Mouse (Mus musculus) hindbrain, embryonic 11.5 days (tissue): ENCODE results near the gene Ikzf3. TPM values are rescaled to one million over a fixed set of nuclear protein-coding genes. Genes with fewer than 3 reads are reported as not detected.

Experiments
- ATAC-seq: fragments of 200-750 bp; cut with Nextera tagmentation; 2 replicates; pipeline ENCODE4 v1.8.0; 2017; ENCODE audit warnings: mild to moderate bottlenecking, moderate TSS enrichment, moderate library complexity; ENCODE audit not compliant: low FRiP score
- DNase-seq: peaks from one replicate; pipeline ENCODE4 v3.0.0-alpha.2; 2015; ENCODE audit warnings: low spot score
- H3K27ac ChIP-seq: fragments of 300-500 bp; sonication (generic); 2 replicates; pipeline ENCODE4 v1.5.1; 2014; ENCODE audit warnings: mild to moderate bottlenecking, low read depth, low read length
- H3K27me3 ChIP-seq: fragments of 300-500 bp; sonication (generic); 2 replicates; pipeline ENCODE4 v1.6.1; 2014; ENCODE audit warnings: mild to moderate bottlenecking, low read length, moderate library complexity, mixed read lengths; ENCODE audit not compliant: control insufficient read depth, insufficient read depth
- H3K36me3 ChIP-seq: fragments of 300-500 bp; sonication (generic); 2 replicates; pipeline ENCODE4 v1.6.1; 2014; ENCODE audit warnings: mild to moderate bottlenecking, low read length, moderate library complexity, mixed read lengths; ENCODE audit not compliant: control insufficient read depth, insufficient read depth
- H3K4me1 ChIP-seq: fragments of 300-500 bp; sonication (generic); replicated peaks from 2 replicates; pipeline ENCODE4 v1.6.1; 2014; ENCODE audit warnings: low read length, mixed read lengths; ENCODE audit not compliant: control insufficient read depth, insufficient read depth
- H3K4me2 ChIP-seq: fragments of 300-500 bp; sonication (generic); replicated peaks from 2 replicates; pipeline ENCODE4 v1.6.1; 2014; ENCODE audit warnings: mild to moderate bottlenecking, low read depth, low read length
- H3K4me3 ChIP-seq: fragments of 300-500 bp; sonication (generic); 2 replicates; pipeline ENCODE4 v1.5.1; 2014; ENCODE audit warnings: low read depth, low read length
- H3K9ac ChIP-seq: fragments of 300-500 bp; sonication (generic); 2 replicates; pipeline ENCODE4 v1.6.1; 2014; ENCODE audit warnings: low read depth, low read length
- H3K9me3 ChIP-seq: fragments of 300-500 bp; sonication (generic); 2 replicates; pipeline ENCODE4 v1.6.1; 2016; ENCODE audit warnings: low read length; ENCODE audit not compliant: control insufficient read depth
- WGBS: fragments of 180-500 bp; shearing (Covaris S2); extraction: QIAGEN DNeasy Blood & Tissue Kit; methylation state at CpG from one replicate; pipeline ENCODE4 v1.1.7; 2014; 5-methylcytosine and 5-hydroxymethylcytosine counted together
- polyA plus RNA-seq: library from polyadenylated mRNA; unstranded; fragments of >200 nt; fragmentation: Nextera tagmentation; extraction: Ambion mirVana; gene quantifications from 2 replicates; pipeline ENCODE4 v1.2.1, GENCODE M21; 2014

Ikzf3 gene
- polyA plus RNA-seq, 1 experiment from 2014 or later: 0.60 TPM

DNA sequence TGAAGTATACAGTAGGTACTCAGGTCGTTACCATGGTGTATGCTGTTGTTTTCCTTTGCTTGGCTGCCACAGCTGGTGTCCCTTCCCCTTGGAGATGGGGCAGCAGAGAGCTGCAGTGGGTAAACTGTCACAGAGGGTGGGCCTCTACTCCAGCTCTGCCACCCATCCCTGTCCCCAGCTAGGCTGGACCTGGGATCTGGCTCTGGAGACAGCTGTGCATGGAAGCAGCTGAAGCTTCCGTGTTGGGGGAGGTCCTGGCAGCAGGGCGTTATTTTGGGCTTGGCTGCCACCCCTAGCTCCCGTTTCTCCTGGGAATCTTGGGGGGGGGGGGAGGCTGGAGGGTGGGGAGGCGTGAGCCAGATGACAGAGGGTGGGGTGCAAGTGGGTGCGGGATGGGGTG lies 127.6 kb downstream of the Ikzf3 start:
- ATAC-seq: no peak
- no peaks in the 10 kb centered on the region for H3K9me3 ChIP-seq
- WGBS: 62% methylated on average over 5 of the region's 6 CpGs
- H3K27me3 ChIP-seq: no peaks in the 10 kb centered on the region
- H3K9ac ChIP-seq: no peak overlapping the region
- H3K4me2 ChIP-seq: no peak overlapping the region
- no peak overlapping the region for H3K27ac ChIP-seq
- H3K4me1 ChIP-seq: no peaks in the 10 kb centered on the region; the same call in 1 of the 2 replicates
- H3K4me3 ChIP-seq: no peak overlapping the region
- DNase-seq: no peak
- no peaks in the 10 kb centered on the region for H3K36me3 ChIP-seq

DNA sequence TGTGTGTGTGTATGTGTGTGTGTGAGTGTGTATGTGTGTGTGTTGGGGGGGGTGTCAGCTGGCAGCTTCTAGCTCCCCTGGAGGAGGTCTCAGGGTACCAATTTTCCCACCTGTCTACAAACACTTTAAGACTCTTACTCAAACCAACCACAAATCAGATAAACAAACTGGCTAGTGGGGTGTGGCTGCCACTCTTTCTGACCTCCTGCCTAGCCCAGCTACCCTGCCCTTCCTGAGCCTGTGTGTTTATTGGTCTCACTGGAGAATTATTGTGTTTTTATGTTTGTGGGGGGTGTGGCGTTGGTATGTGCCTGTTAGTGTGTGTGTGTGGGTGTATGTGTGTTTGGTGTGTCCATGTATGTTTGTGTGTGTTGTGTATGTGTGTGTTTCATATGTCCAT lies 128.8 kb downstream of the Ikzf3 start:
- Histone ChIP-seq H3K27me3 (no peaks in the 10 kb centered on the region), H3K9me3 (no peaks in the 10 kb centered on the region), H3K4me2 (no peak overlapping the region), H3K4me3 (no peak overlapping the region), H3K4me1 (no peaks in the 10 kb centered on the region; the same call in 1 of the 2 replicates), H3K36me3 (no peaks in the 10 kb centered on the region), H3K27ac (no peak overlapping the region), H3K9ac (no peak overlapping the region)
- DNase-seq: no peak
- WGBS: 89% methylated on average over 1 of the region's 1 CpGs
- no peak for ATAC-seq

Other genes with a start within 250 kb of the Ikzf3 start
- 0.27 and 0.36 TPM in 2 replicates for gene Neurod2, start 216.4 kb downstream of the Ikzf3 start, polyA plus RNA-seq
- gene Ppp1r1b, start 197.6 kb downstream of the Ikzf3 start, polyA plus RNA-seq: 0.29 and 0.70 TPM in 2 replicates
- gene Stard3, start 187.7 kb downstream of the Ikzf3 start, polyA plus RNA-seq: 40.1 and 43.2 TPM in 2 replicates
- gene Tcap, start 162.2 kb downstream of the Ikzf3 start, polyA plus RNA-seq: 0.53 and 0.54 TPM in 2 replicates
- 0.54 and 0.93 TPM in 2 replicates for gene Pnmt, start 159.6 kb downstream of the Ikzf3 start, polyA plus RNA-seq
- 4.3 and 4.5 TPM in 2 replicates for gene Pgap3, start 145.5 kb downstream of the Ikzf3 start, polyA plus RNA-seq
- 15.5 and 17.2 TPM in 2 replicates for gene Erbb2, start 133.6 kb downstream of the Ikzf3 start, polyA plus RNA-seq
- 152 and 167 TPM in 2 replicates for gene Mien1, start 107.0 kb downstream of the Ikzf3 start, polyA plus RNA-seq
- gene Grb7, start 99.6 kb downstream of the Ikzf3 start, polyA plus RNA-seq: 2.1 and 3.3 TPM in 2 replicates
- gene Zpbp2, start 5.1 kb upstream of the Ikzf3 start, polyA plus RNA-seq: 0.21 TPM in 1 of 2 replicates, not detected in the other
- 10.9 and 12.2 TPM in 2 replicates for gene Ormdl3, start 41.3 kb upstream of the Ikzf3 start, polyA plus RNA-seq
- gene Lrrc3c, start 52.3 kb upstream of the Ikzf3 start, polyA plus RNA-seq: not detected in 2 replicates
- 0.85 and 1.8 TPM in 2 replicates for gene Gm12355, start 79.6 kb upstream of the Ikzf3 start, polyA plus RNA-seq
- gene Gsdma3, start 80.3 kb upstream of the Ikzf3 start, polyA plus RNA-seq: not detected in 2 replicates
- not detected in 2 replicates for gene Gsdma2, start 100.7 kb upstream of the Ikzf3 start, polyA plus RNA-seq
- not detected in 2 replicates for gene Gsdma, start 118.3 kb upstream of the Ikzf3 start, polyA plus RNA-seq
- gene Psmd3, start 136.5 kb upstream of the Ikzf3 start, polyA plus RNA-seq: 154 and 155 TPM in 2 replicates
- not detected in 2 replicates for gene Csf3, start 155.2 kb upstream of the Ikzf3 start, polyA plus RNA-seq
- 47.3 and 60.8 TPM in 2 replicates for gene Med24, start 183.4 kb upstream of the Ikzf3 start, polyA plus RNA-seq
- gene Thra, start 194.6 kb upstream of the Ikzf3 start, polyA plus RNA-seq: 34.7 and 41.4 TPM in 2 replicates
- 0.92 and 1.4 TPM in 2 replicates for gene Nr1d1, start 229.3 kb upstream of the Ikzf3 start, polyA plus RNA-seq
- gene Msl1, start 249.5 kb upstream of the Ikzf3 start, polyA plus RNA-seq: 25.0 and 28.0 TPM in 2 replicates